Mouse (Mus musculus) forebrain, embryonic 14.5 days (tissue): ENCODE measurements around the gene Nav1. TPM values are rescaled to one million over a fixed set of nuclear protein-coding genes. Genes with fewer than 3 reads are reported as not detected.

Experiments
- ATAC-seq: fragments of 200-750 bp; cut with Nextera tagmentation; 2 replicates; pipeline ENCODE4 v1.8.0; 2017; ENCODE audit warnings: mild to moderate bottlenecking, moderate library complexity
- DNase-seq: peaks from one replicate; pipeline ENCODE4 v3.0.0-alpha.2; 2015; ENCODE audit warnings: low spot score
- H3K27ac ChIP-seq: fragments of 300-500 bp; sonication (generic); 2 replicates; pipeline ENCODE4 v1.5.1; 2014; ENCODE audit warnings: low read depth, mild to moderate bottlenecking, control low read depth, low read length, moderate library complexity
- H3K27me3 ChIP-seq: fragments of 300-500 bp; sonication (generic); replicated peaks from 2 replicates; pipeline ENCODE4 v1.6.1; 2014; ENCODE audit warnings: low read length, control low read depth, mixed read lengths; ENCODE audit not compliant: control insufficient read depth, insufficient read depth
- H3K36me3 ChIP-seq: fragments of 300-500 bp; sonication (generic); 2 replicates; pipeline ENCODE4 v1.6.1; 2014; ENCODE audit warnings: low read length, control low read depth; ENCODE audit not compliant: control insufficient read depth, insufficient read depth
- H3K4me1 ChIP-seq: fragments of 300-500 bp; sonication (generic); 2 replicates; pipeline ENCODE4 v1.6.1; 2014; ENCODE audit warnings: antibody characterized with exemption, low read length, control low read depth; ENCODE audit not compliant: control insufficient read depth, insufficient read depth
- H3K4me2 ChIP-seq: fragments of 300-500 bp; sonication (generic); 2 replicates; pipeline ENCODE4 v1.6.1; 2014; ENCODE audit warnings: mild to moderate bottlenecking, control low read depth, low read length
- H3K4me3 ChIP-seq: fragments of 300-500 bp; sonication (generic); 2 replicates; pipeline ENCODE4 v1.5.1; 2014; ENCODE audit warnings: low read depth, low read length, control low read depth
- H3K9ac ChIP-seq: fragments of 300-500 bp; sonication (generic); 2 replicates; pipeline ENCODE4 v1.6.1; 2014; ENCODE audit warnings: mild to moderate bottlenecking, low read length, control low read depth, moderate library complexity
- H3K9me3 ChIP-seq: fragments of 300-500 bp; sonication (generic); replicated peaks from 2 replicates; pipeline ENCODE4 v1.6.1; 2016; ENCODE audit warnings: low read length, control low read depth, mixed read lengths; ENCODE audit not compliant: control insufficient read depth
- WGBS: fragments of 180-500 bp; shearing (Covaris S2); extraction: QIAGEN DNeasy Blood & Tissue Kit; methylation state at CpG from one replicate; pipeline ENCODE4 v1.1.7; 2014; 5-methylcytosine and 5-hydroxymethylcytosine counted together
- polyA plus RNA-seq: library from polyadenylated mRNA; unstranded; fragments of >200 nt; fragmentation: Nextera tagmentation; extraction: Ambion mirVana; gene quantifications from 2 replicates; pipeline ENCODE4 v1.2.1, GENCODE M21; 2014

The Nav1 gene
- polyA plus RNA-seq, 1 experiment from 2014 or later, result 26.1 TPM

DNA sequence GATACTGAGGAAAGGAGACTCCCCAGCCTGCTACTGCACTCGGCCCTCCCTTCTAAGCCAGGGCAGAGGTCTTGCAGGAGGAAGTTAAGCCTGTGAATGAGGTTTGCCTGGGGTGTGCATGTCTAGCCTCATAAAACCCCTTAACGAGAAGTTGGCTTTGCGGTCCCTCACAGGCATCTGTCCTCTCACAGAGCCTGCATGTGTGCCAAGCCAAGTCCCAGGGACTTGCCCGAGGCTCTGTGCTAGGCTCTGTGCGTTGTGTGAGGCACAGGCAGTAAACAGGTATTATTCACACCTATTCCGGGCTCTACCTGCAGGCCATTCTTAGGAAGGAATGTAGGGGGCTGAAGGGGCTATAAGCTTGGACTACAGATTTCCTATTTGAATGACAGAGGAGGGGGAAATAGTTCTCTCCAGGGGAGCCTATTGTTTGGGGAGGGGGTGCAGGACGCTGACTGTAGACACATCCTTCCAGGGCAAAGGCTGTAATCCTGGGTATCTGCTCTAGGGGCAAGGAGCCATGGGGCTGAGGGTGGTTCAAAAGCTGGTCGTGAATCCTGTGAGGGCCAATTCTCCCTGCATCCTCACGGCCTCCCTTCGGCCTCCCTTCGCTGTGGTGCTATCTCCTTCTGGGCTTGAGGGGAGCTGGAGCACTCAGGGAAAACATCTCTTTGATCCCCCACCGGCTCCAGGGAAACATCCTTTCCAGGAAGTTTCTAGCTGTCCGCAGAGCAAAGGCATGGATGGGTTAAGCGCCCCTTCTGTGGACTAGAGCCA, 99.3 kb downstream of the Nav1 start:
- Histone ChIP-seq H3K4me1 (peaks cover 24% of the 10 kb centered on the region), H3K27ac (no peak overlapping the region), H3K27me3 (no peaks in the 10 kb centered on the region), H3K9ac (0 out of 2 replicates have a peak overlapping the region, but pooled peaks have one; percentile 5), H3K4me2 (peak overlapping the region; percentile 94; the same call in 1 of the 2 replicates), H3K4me3 (no peak overlapping the region), H3K9me3 (no peaks in the 10 kb centered on the region), H3K36me3 (no peaks in the 10 kb centered on the region)
- 21% methylated on average over 14 of the region's 14 CpGs for WGBS
- no peak for ATAC-seq
- DNase-seq, result no peak

DNA sequence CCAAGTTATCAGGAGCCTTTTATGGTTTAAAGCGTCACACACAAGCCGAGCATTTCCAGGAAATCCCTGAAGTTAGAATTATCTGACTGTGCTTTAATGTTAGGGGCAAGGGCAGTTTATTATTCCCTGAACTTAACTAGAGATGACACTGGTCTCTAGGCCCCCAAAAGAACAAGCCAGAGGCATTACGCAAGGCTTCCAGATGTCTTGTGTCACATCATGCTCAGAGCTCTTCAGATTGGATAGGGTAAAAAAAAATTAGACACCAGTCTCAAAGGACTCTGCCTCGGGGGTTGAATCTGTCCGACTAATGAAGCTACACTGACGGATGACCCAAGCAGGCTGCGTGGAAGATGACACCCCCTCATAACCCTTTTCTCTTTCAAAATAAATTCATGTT, 101.6 kb downstream of the Nav1 start:
- ATAC-seq (no peak), DNase-seq (no peak)
- H3K4me2 ChIP-seq, result no peak overlapping the region
- H3K4me1 ChIP-seq, result peaks cover 16% of the 10 kb centered on the region; the same call in 1 of the 2 replicates
- no peak overlapping the region for H3K4me3 ChIP-seq
- 88% methylated on average over 7 of the region's 7 CpGs for WGBS
- no peaks in the 10 kb centered on the region for H3K9me3 ChIP-seq
- no peak overlapping the region for H3K27ac ChIP-seq
- no peak overlapping the region for H3K9ac ChIP-seq
- H3K27me3 ChIP-seq, result no peaks in the 10 kb centered on the region
- H3K36me3 ChIP-seq, result no peaks in the 10 kb centered on the region

DNA sequence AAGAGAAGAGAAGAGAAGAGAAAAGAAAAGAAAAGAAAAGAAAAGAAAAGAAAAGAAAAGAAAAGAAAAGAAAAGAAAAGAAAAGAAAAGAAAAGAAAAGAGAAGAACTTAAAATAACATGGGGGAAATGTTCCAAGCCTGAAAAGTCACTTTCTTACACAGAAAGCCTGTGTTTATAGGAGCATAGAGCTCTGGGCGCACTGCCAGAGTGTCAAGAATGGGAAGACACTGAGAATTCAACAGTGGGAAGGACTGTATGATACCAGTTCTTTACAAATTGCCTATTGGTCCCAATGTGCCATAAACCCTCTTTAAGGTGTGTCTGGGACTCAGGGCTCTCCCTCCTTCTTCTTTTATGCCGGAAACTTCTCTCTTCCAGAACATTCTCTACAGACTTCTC, 103.7 kb downstream of the Nav1 start:
- H3K9me3 ChIP-seq, result no peaks in the 10 kb centered on the region
- no peak overlapping the region for H3K27ac ChIP-seq
- no peak overlapping the region for H3K9ac ChIP-seq
- no peaks in the 10 kb centered on the region for H3K27me3 ChIP-seq
- H3K36me3 ChIP-seq, result no peaks in the 10 kb centered on the region
- DNase-seq (no peak), ATAC-seq (no peak)
- peaks cover 17% of the 10 kb centered on the region; the same call in 1 of the 2 replicates for H3K4me1 ChIP-seq
- WGBS, result 92% methylated on average over 2 of the region's 2 CpGs
- no peak overlapping the region for H3K4me2 ChIP-seq
- no peak overlapping the region for H3K4me3 ChIP-seq

DNA sequence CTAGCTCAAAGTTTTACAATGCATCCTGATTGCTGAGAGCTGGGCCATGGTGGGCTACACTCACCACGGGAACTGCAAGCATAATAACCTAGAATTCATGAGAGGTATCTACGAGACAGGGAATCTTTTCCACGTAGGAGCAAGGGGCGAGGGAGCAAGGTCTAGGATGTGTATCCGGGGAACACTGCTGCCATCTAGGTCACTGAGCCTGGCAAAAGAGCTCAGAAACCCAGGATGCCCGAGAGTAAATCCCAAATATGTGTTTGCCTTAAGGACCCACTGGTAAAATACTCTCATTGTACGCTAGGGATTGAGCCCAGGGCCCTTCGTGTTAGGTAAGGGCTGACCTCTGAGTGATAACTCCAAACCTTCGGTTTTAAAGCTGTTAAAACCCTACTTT, 104.3 kb downstream of the Nav1 start:
- WGBS, result 69% methylated on average over 9 of the region's 9 CpGs

DNA sequence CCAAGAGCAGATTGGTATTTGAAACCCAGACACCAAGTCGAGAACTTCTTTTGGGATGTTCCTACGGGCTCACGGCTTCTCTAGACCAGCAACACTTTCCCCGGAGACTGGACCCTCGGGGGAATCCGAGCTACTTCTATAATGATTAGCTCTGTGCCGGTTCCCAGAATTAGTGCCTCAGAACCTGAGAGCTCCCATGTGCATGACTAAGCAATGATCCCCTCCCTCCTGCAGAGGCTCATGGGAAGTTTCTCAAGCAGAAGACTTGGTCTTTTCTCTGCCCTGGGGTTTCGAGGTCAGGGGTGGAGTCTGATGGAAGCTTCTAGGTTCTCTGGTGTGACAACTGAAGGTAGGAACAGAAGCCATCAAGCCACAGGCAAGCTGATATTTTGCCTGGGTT, 105.0 kb downstream of the Nav1 start:
- Histone ChIP-seq H3K9ac (no peak overlapping the region), H3K27ac (no peak overlapping the region), H3K4me1 (peaks cover 11% of the 10 kb centered on the region; the same call in 1 of the 2 replicates), H3K4me2 (no peak overlapping the region), H3K36me3 (no peaks in the 10 kb centered on the region), H3K27me3 (no peaks in the 10 kb centered on the region), H3K9me3 (no peaks in the 10 kb centered on the region), H3K4me3 (no peak overlapping the region)
- WGBS, result 8% methylated on average over 8 of the region's 8 CpGs
- DNase-seq, result no peak
- no peak for ATAC-seq

More for the DNA sequence above, 104.3 kb downstream of the Nav1 start:
- no peaks in the 10 kb centered on the region for H3K27me3 ChIP-seq
- H3K36me3 ChIP-seq, result no peaks in the 10 kb centered on the region
- DNase-seq (no peak), ATAC-seq (no peak)
- H3K4me1 ChIP-seq, result peaks cover 13% of the 10 kb centered on the region; the same call in 1 of the 2 replicates
- no peak overlapping the region for H3K9ac ChIP-seq
- no peak overlapping the region for H3K4me2 ChIP-seq
- no peak overlapping the region for H3K4me3 ChIP-seq
- no peak overlapping the region for H3K27ac ChIP-seq
- no peaks in the 10 kb centered on the region for H3K9me3 ChIP-seq

GRCm38 (mm10) chr1:135498455-135499358, 108.4 kb downstream of the Nav1 start:
- ATAC-seq (no peak), DNase-seq (no peak)
- H3K9me3 ChIP-seq, result no peaks in the 10 kb centered on the region

GRCm38 (mm10) chr1:135495048-135495447, 112.0 kb downstream of the Nav1 start:
- no peak overlapping the region for H3K4me2 ChIP-seq
- no peaks in the 10 kb centered on the region for H3K9me3 ChIP-seq
- no peak for ATAC-seq
- no peaks in the 10 kb centered on the region for H3K27me3 ChIP-seq
- DNase-seq, result no peak
- no peak overlapping the region for H3K9ac ChIP-seq
- H3K4me1 ChIP-seq, result peaks cover 4% of the 10 kb centered on the region; the same call in 1 of the 2 replicates
- 82% methylated on average over 1 of the region's 1 CpGs for WGBS
- no peak overlapping the region for H3K4me3 ChIP-seq
- no peak overlapping the region for H3K27ac ChIP-seq
- no peaks in the 10 kb centered on the region for H3K36me3 ChIP-seq

More at GRCm38 (mm10) chr1:135498455-135499358, 108.4 kb downstream of the Nav1 start:
- no peaks in the 10 kb centered on the region for H3K36me3 ChIP-seq
- H3K27me3 ChIP-seq, result no peaks in the 10 kb centered on the region
- H3K4me3 ChIP-seq, result no peak overlapping the region
- H3K9ac ChIP-seq, result no peak overlapping the region
- peaks cover 11% of the 10 kb centered on the region; the same call in 1 of the 2 replicates for H3K4me1 ChIP-seq
- 22% methylated on average over 20 of the region's 20 CpGs for WGBS
- H3K27ac ChIP-seq, result no peak overlapping the region
- no peak overlapping the region for H3K4me2 ChIP-seq

DNA sequence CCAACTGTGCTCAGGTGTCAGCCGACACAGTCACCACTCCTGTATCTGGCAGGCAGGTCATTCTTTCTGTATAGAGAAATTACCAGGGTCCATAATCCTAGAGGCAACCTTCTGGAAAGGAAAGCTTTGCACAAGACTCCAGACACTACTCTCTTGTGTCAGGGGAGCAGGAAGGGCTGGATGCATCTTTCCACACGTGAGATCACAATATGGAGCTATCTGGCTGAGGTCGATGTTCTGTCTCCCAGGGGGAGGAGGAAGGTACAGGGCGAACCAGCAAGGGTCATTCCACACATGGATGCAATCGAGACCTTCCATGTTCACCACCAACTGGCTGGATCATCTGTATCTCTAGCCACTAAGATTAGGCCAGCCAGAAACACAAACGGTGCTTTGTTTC, 113.2 kb downstream of the Nav1 start:
- H3K36me3 ChIP-seq, result no peaks in the 10 kb centered on the region
- no peaks in the 10 kb centered on the region for H3K9me3 ChIP-seq
- peaks cover 3% of the 10 kb centered on the region; the same call in 1 of the 2 replicates for H3K4me1 ChIP-seq
- no peak overlapping the region for H3K4me3 ChIP-seq
- WGBS, result 85% methylated on average over 6 of the region's 6 CpGs
- no peak overlapping the region for H3K27ac ChIP-seq
- DNase-seq, result no peak
- no peak for ATAC-seq
- no peak overlapping the region for H3K4me2 ChIP-seq
- H3K9ac ChIP-seq, result no peak overlapping the region
- H3K27me3 ChIP-seq, result no peaks in the 10 kb centered on the region
